Mouse (Mus musculus): Measurements from ENCODE around the gene Osbpl6.

DNA sequence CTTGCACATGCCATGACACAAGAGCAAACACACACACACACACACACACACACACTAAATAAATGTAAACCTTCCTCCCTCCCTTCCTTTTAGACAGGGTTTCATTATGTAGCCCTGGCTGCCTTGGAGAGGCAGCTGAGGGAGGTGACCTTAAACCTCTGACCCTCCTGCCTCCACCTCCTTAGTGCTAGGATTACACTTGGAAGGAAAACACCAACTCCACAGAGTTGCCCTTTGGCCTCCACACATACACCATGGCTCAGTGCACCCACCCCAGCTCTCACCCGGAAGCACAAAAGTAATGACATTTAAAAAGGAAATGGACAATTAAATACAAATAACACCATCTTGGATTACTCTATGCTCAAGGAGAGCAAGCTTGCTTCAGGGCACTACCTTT, 215.4 kb downstream of the Osbpl6 start:
- no peak for TF ChIP-seq CTCF (IDR thresholded peaks at IDR 0.05; ENCODE audit: low read depth, low read length)
- TF ChIP-seq TAL1 (conservative IDR thresholded peaks at IDR 0.05; ENCODE audit: low read depth, low read length) = no peak
